Mouse (Mus musculus): Measurements from ENCODE around the gene Stab2.

Stab2 gene

GRCm38 (mm10) chr10:86825871-86826522 is 181.8 kb downstream of the Stab2 start:
- peak; percentile 73 for DNase-seq

- peak; percentile 33 for DNase-seq
These were observed 183.0 kb downstream of the Stab2 start for GRCm38 (mm10) chr10:86824871-86825270.

- DNase-seq, result no peak
These were observed 183.7 kb downstream of the Stab2 start for GRCm38 (mm10) chr10:86824093-86824492.

- DNase-seq, result no peak
These were observed 186.8 kb downstream of the Stab2 start for GRCm38 (mm10) chr10:86821014-86821413.

GRCm38 (mm10) chr10:86819649-86820165 is 188.1 kb downstream of the Stab2 start:
- peak; percentile 35 for DNase-seq

- DNase-seq, result no peak
These were observed 192.7 kb downstream of the Stab2 start for GRCm38 (mm10) chr10:86815133-86815532.

GRCm38 (mm10) chr10:86814292-86815131 is 193.3 kb downstream of the Stab2 start:
- DNase-seq, result peak; percentile 13

- no peak for DNase-seq
These were observed 197.2 kb downstream of the Stab2 start for GRCm38 (mm10) chr10:86810612-86811011.

GRCm38 (mm10) chr10:86810000-86810399 is 197.8 kb downstream of the Stab2 start:
- DNase-seq, result no peak

- DNase-seq, result no peak
These were observed 199.6 kb downstream of the Stab2 start for GRCm38 (mm10) chr10:86808013-86808758.

GRCm38 (mm10) chr10:86807362-86807761 is 200.5 kb downstream of the Stab2 start:
- no peak for DNase-seq

GRCm38 (mm10) chr10:86796073-86796741 is 211.6 kb downstream of the Stab2 start:
- no peak for DNase-seq

GRCm38 (mm10) chr10:86794794-86795535 is 212.9 kb downstream of the Stab2 start:
- no peak for DNase-seq

GRCm38 (mm10) chr10:86794196-86794595 is 213.6 kb downstream of the Stab2 start:
- no peak for DNase-seq

GRCm38 (mm10) chr10:86793509-86793951 is 214.3 kb downstream of the Stab2 start:
- DNase-seq, result peak; percentile 51

GRCm38 (mm10) chr10:86791507-86792184 is 216.2 kb downstream of the Stab2 start:
- DNase-seq, result no peak
